Mouse (Mus musculus): ENCODE measurements at regions not wholly inside any gene's neighbourhood (a gene's known extent, or its start where the extent isn't known, plus 50 kb on each side); places are given as distances from the start of the nearest gene placed in this dataset.

GRCm38 (mm10) chr12:39645581-39645980, 392.2 kb downstream of the Arl4a start:
- DNase-seq (ENCODE audit: low read depth in 3 of 3, low spot score in 3 of 3) (no peak), ATAC-seq (ENCODE audit: insufficient read depth) (no peak)
- 65% methylated on average over 4 of the region's 4 CpGs for WGBS (ENCODE audit: insufficient replicate concordance)
- no peak overlapping the region for H3K9ac ChIP-seq (replicated peaks)
- no peaks in the 10 kb centered on the region for H3K36me3 ChIP-seq (replicated peaks; ENCODE audit: control insufficient read depth, insufficient read depth, low read depth)
- no peak overlapping the region for H3K4me3 ChIP-seq (ENCODE audit: insufficient read depth in 1 of 2, low read depth in 2 of 2, low read length in 2 of 2)
- H3K27me3 ChIP-seq (ENCODE audit: control insufficient read depth, insufficient read depth, low read length): no peaks in the 10 kb centered on the region
- TF ChIP-seq EP300 (IDR thresholded peaks at IDR 0.05; ENCODE audit: low read depth) (no peak), CTCF (IDR thresholded peaks at IDR 0.05; ENCODE audit: low read depth) (no peak)
- H3K27ac ChIP-seq: no peak overlapping the region
- no peaks in the 10 kb centered on the region for H3K4me1 ChIP-seq (replicated peaks; ENCODE audit: control insufficient read depth in 2 of 2, insufficient read depth in 2 of 2, low read length in 1 of 2)
- H3K9me3 ChIP-seq (ENCODE audit: control insufficient read depth, low read length): no peaks in the 10 kb centered on the region
- no peak overlapping the region for H3K4me2 ChIP-seq (ENCODE audit: low read depth)

- no peak overlapping the region for H3K27ac ChIP-seq
- no peak overlapping the region for H3K4me3 ChIP-seq (ENCODE audit: insufficient read depth in 1 of 2, low read depth in 2 of 2, low read length in 2 of 2)
- 60% methylated on average over 6 of the region's 6 CpGs for WGBS (ENCODE audit: insufficient replicate concordance)
- no peak overlapping the region for H3K4me2 ChIP-seq (ENCODE audit: low read depth)
- H3K36me3 ChIP-seq (replicated peaks; ENCODE audit: control insufficient read depth, insufficient read depth, low read depth): no peaks in the 10 kb centered on the region
- H3K9ac ChIP-seq (replicated peaks): no peak overlapping the region
- no peaks in the 10 kb centered on the region for H3K4me1 ChIP-seq (replicated peaks; ENCODE audit: control insufficient read depth in 2 of 2, insufficient read depth in 2 of 2, low read length in 1 of 2)
- no peak for DNase-seq (ENCODE audit: low read depth in 3 of 3, low spot score in 3 of 3)
- no peak for TF ChIP-seq CTCF (IDR thresholded peaks at IDR 0.05; ENCODE audit: low read depth)
- TF ChIP-seq EP300 (IDR thresholded peaks at IDR 0.05; ENCODE audit: low read depth): no peak
- no peak for ATAC-seq (ENCODE audit: insufficient read depth)
- H3K9me3 ChIP-seq (ENCODE audit: control insufficient read depth, low read length): no peaks in the 10 kb centered on the region
- no peaks in the 10 kb centered on the region for H3K27me3 ChIP-seq (ENCODE audit: control insufficient read depth, insufficient read depth, low read length)
These were observed 398.6 kb downstream of the Arl4a start for GRCm38 (mm10) chr12:39639246-39639645.

GRCm38 (mm10) chr12:39634337-39634736, 403.5 kb downstream of the Arl4a start:
- Histone ChIP-seq H3K4me1 (replicated peaks; ENCODE audit: control insufficient read depth in 2 of 2, insufficient read depth in 2 of 2, low read length in 1 of 2) (no peaks in the 10 kb centered on the region), H3K9ac (replicated peaks) (no peak overlapping the region), H3K36me3 (replicated peaks; ENCODE audit: control insufficient read depth, insufficient read depth, low read depth) (no peaks in the 10 kb centered on the region), H3K9me3 (ENCODE audit: control insufficient read depth, low read length) (no peaks in the 10 kb centered on the region), H3K4me3 (ENCODE audit: insufficient read depth in 1 of 2, low read depth in 2 of 2, low read length in 2 of 2) (no peak overlapping the region), H3K27ac (no peak overlapping the region), H3K27me3 (ENCODE audit: control insufficient read depth, insufficient read depth, low read length) (no peaks in the 10 kb centered on the region), H3K4me2 (ENCODE audit: low read depth) (no peak overlapping the region)
- no peak for DNase-seq (ENCODE audit: low read depth in 3 of 3, low spot score in 3 of 3)
- TF ChIP-seq EP300 (IDR thresholded peaks at IDR 0.05; ENCODE audit: low read depth) (no peak), CTCF (IDR thresholded peaks at IDR 0.05; ENCODE audit: low read depth) (no peak)
- no peak for ATAC-seq (ENCODE audit: insufficient read depth)
- WGBS (ENCODE audit: insufficient replicate concordance): 55% methylated on average over 4 of the region's 4 CpGs

- Histone ChIP-seq H3K4me1 (replicated peaks; ENCODE audit: control insufficient read depth in 2 of 2, insufficient read depth in 2 of 2, low read length in 1 of 2) (no peaks in the 10 kb centered on the region), H3K36me3 (replicated peaks; ENCODE audit: control insufficient read depth, insufficient read depth, low read depth) (no peaks in the 10 kb centered on the region), H3K9me3 (ENCODE audit: control insufficient read depth, low read length) (no peaks in the 10 kb centered on the region), H3K4me3 (ENCODE audit: insufficient read depth in 1 of 2, low read depth in 2 of 2, low read length in 2 of 2) (no peak overlapping the region), H3K4me2 (ENCODE audit: low read depth) (no peak overlapping the region), H3K27me3 (ENCODE audit: control insufficient read depth, insufficient read depth, low read length) (no peaks in the 10 kb centered on the region), H3K27ac (no peak overlapping the region), H3K9ac (replicated peaks) (no peak overlapping the region)
- no peak for TF ChIP-seq EP300 (IDR thresholded peaks at IDR 0.05; ENCODE audit: low read depth)
- TF ChIP-seq CTCF (IDR thresholded peaks at IDR 0.05; ENCODE audit: low read depth): no peak
- ATAC-seq (ENCODE audit: insufficient read depth): no peak
- WGBS (ENCODE audit: insufficient replicate concordance): 66% methylated on average over 1 of the region's 1 CpGs
- no peak for DNase-seq (ENCODE audit: low read depth in 3 of 3, low spot score in 3 of 3)
These were observed 416.6 kb downstream of the Arl4a start for GRCm38 (mm10) chr12:39621266-39621665.

- 32% methylated on average over 3 of the region's 3 CpGs for WGBS (ENCODE audit: insufficient replicate concordance)
These were observed 432.5 kb downstream of the Arl4a start for GRCm38 (mm10) chr12:39605289-39605688.

More at GRCm38 (mm10) chr12:39605289-39605688, 432.5 kb downstream of the Arl4a start:
- Histone ChIP-seq H3K9me3 (ENCODE audit: control insufficient read depth, low read length) (no peaks in the 10 kb centered on the region), H3K9ac (replicated peaks) (no peak overlapping the region), H3K4me3 (ENCODE audit: insufficient read depth in 1 of 2, low read depth in 2 of 2, low read length in 2 of 2) (no peak overlapping the region), H3K27ac (no peak overlapping the region), H3K4me2 (ENCODE audit: low read depth) (no peak overlapping the region), H3K27me3 (ENCODE audit: control insufficient read depth, insufficient read depth, low read length) (no peaks in the 10 kb centered on the region), H3K4me1 (replicated peaks; ENCODE audit: control insufficient read depth in 2 of 2, insufficient read depth in 2 of 2, low read length in 1 of 2) (no peaks in the 10 kb centered on the region), H3K36me3 (replicated peaks; ENCODE audit: control insufficient read depth, insufficient read depth, low read depth) (no peaks in the 10 kb centered on the region)
- TF ChIP-seq EP300 (IDR thresholded peaks at IDR 0.05; ENCODE audit: low read depth) (no peak), CTCF (IDR thresholded peaks at IDR 0.05; ENCODE audit: low read depth) (no peak)
- DNase-seq (ENCODE audit: low read depth in 3 of 3, low spot score in 3 of 3) (no peak), ATAC-seq (ENCODE audit: insufficient read depth) (no peak)
